Mouse (Mus musculus) lung, postnatal 0 days (tissue): Measurements from ENCODE around the gene Ptprs.

Experiments
- CTCF ChIP-seq: IDR thresholded peaks from 2 replicates; pipeline ENCODE4 v1.5.1; 2016; ENCODE audit warnings: antibody characterized with exemption, mild to moderate bottlenecking
- EP300 ChIP-seq: IDR thresholded peaks from 2 replicates; pipeline ENCODE4 v1.6.1; 2016; ENCODE audit warnings: antibody characterized with exemption, mild to moderate bottlenecking, control low read depth

- TF ChIP-seq CTCF (no peak), EP300 (no peak)
Observed at GRCm38 (mm10) chr17:56393889-56394288, 82.4 kb downstream of the Ptprs start.
